Mouse (Mus musculus) ES-Bruce4 (cell line): ENCODE measurements around the gene Cbfa2t3.

ENCODE experiments used
- CTCF ChIP-seq: IDR thresholded peaks from one replicate; pipeline ENCODE4 v1.8.1; 2011; ENCODE audit warnings: low read depth, low read length
- EP300 ChIP-seq: IDR thresholded peaks from 2 replicates; pipeline ENCODE4 v1.6.1; 2011; ENCODE audit warnings: low read depth, low read length; ENCODE audit not compliant: insufficient read depth
- POLR2A ChIP-seq: IDR thresholded peaks from one replicate; pipeline ENCODE4 v1.8.1; 2011; ENCODE audit warnings: low read length; ENCODE audit not compliant: insufficient read depth

- TF ChIP-seq POLR2A, result no peak
- no peak for TF ChIP-seq CTCF
- no peak for TF ChIP-seq EP300
Observed at GRCm38 (mm10) chr8:122677481-122678021, 21.4 kb downstream of the Cbfa2t3 start.
